ENCODE assay signal across 8 mouse cellular contexts in genomic region chr1:180641137-180641517, GRCm38 (mm10). TPM values are rescaled to one million over a fixed set of nuclear protein-coding genes. Genes with fewer than 3 reads are reported as not detected.
DNase-seq lines count a peak whose midpoint lies in the region; ATAC-seq and TF ChIP-seq lines count a peak whose summit lies in the region.

TSS of gene Lin9 (plus strand) at chr1:180641150.

- H3K4me3 ChIP-seq in hindbrain, postnatal 0 days (ENCODE audit: low read length): peak within 1 kb of the TSS; percentile 98
- peak within 1 kb of the TSS; percentile 99 for H3K4me3 ChIP-seq in left cerebral cortex, adult 2 months

- no peaks in the 10 kb centered on the region for H3K9me3 ChIP-seq in hindbrain, postnatal 0 days (ENCODE audit: low read length)

- peak within 1 kb of the TSS; percentile 78 for H3K27ac ChIP-seq in hindbrain, postnatal 0 days
- peak within 1 kb of the TSS; percentile 66 for H3K27ac ChIP-seq in left cerebral cortex, adult 2 months

- DNase-seq in T-cell, adult 2 months (ENCODE audit: low spot score): peak; percentile 88
- peak; percentile 91 for DNase-seq in cerebellum, postnatal 36 days
- DNase-seq in gastrocnemius, adult 18-20 months (ENCODE audit: low spot score): peak; percentile 92
- peak; percentile 95 for DNase-seq in hindbrain, postnatal 0 days (ENCODE audit: low spot score)
- DNase-seq in left cerebral cortex, adult 2 months (ENCODE audit: extremely low spot score in 1 of 2, low spot score in 2 of 2): peak; percentile 89 to 93
- DNase-seq in right cerebral cortex, adult 2 months (ENCODE audit: low spot score in 2 of 2): peak; percentile 93
- peak; percentile 91 for DNase-seq in urinary bladder, postnatal 14 days (ENCODE audit: low spot score)

- H3K36me3 ChIP-seq in hindbrain, postnatal 0 days (ENCODE audit: insufficient read depth, low read length): no peaks in the 10 kb centered on the region

- H3K4me2 ChIP-seq in hindbrain, postnatal 0 days (ENCODE audit: low read depth, low read length): peak within 1 kb of the TSS; percentile 97

- intact Hi-C loops in left cerebral cortex, adult 2 months (cut with DNase I): loop anchor here (5.0 kb wide), 1 partner anchor 74 kb away; the partner anchor contains the start of gene Parp1

- under 1% methylated on average over 29 of the region's 47 CpGs for WGBS in hindbrain, postnatal 0 days

- no peak for TF ChIP-seq CTCF in hindbrain, postnatal 0 days (IDR thresholded peaks at IDR 0.05; ENCODE audit: low read depth)
- no peak for TF ChIP-seq CTCF in left cerebral cortex, adult 2 months (IDR thresholded peaks at IDR 0.05)

- ATAC-seq in hindbrain, postnatal 0 days: peak; percentile 90
- peak; percentile 95 for ATAC-seq in megakaryocyte, adult 5-6 weeks (ENCODE audit: poor library complexity, severe bottlenecking)

- H3K27me3 ChIP-seq in hindbrain, postnatal 0 days (ENCODE audit: insufficient read depth, low read length): no peaks in the 10 kb centered on the region

- peak within 1 kb of the TSS; percentile 87 for H3K9ac ChIP-seq in hindbrain, postnatal 0 days (replicated peaks; ENCODE audit: low read length)

- H3K4me1 ChIP-seq in hindbrain, postnatal 0 days (ENCODE audit: insufficient read depth, low read length): peaks cover 10% of the 10 kb centered on the region; the same call in 1 of the 2 replicates

RNA-seq across cellular contexts. Expression of gene Lin9, which starts in this region (rescaled TPM):
- total RNA-seq in gastrocnemius, adult 18-20 months (2021): 1 to 10 TPM; 2.7 to 3.3 TPM
- 7.3 and 11.8 TPM in 2 replicates for total RNA-seq in hindbrain, postnatal 0 days (2014; rRNA removed)
- 4.4 and 5.1 TPM in 2 replicates for polyA plus RNA-seq in hindbrain, postnatal 0 days (2015; fragmentation: Nextera tagmentation; extraction: Ambion mirVana)
- total RNA-seq in left cerebral cortex, adult 2 months (2021): 1 to 10 TPM; 4.3 to 4.4 TPM
- total RNA-seq in megakaryocyte, adult 5-6 weeks (2015): 30.8 and 32.5 TPM in 2 replicates
- 32.8 and 35.7 TPM in 2 replicates for total RNA-seq in megakaryocyte, adult 5-6 weeks (2017)

Comparison
In these comparisons a context has a peak if more than half of its experiments do, and no peak if none do; other contexts are left out.
1. Peak in every context shown above with its lines: DNase-seq, ATAC-seq, H3K4me3 ChIP-seq and H3K27ac ChIP-seq.